Mouse (Mus musculus) liver, adult 2 months (tissue): ENCODE results near the gene Terb1.

Experiments used
- CTCF ChIP-seq: fragments of 200-500 bp; IDR thresholded peaks from 2 replicates; pipeline ENCODE4 v1.5.1; 2011; ENCODE audit warnings: low read depth, low read length, control low read depth
- POLR2A ChIP-seq: fragments of 200-500 bp; IDR thresholded peaks from 2 replicates; pipeline ENCODE4 v1.6.1; 2011; ENCODE audit warnings: low read length, control low read depth; ENCODE audit not compliant: insufficient read depth; ENCODE audit errors: extremely low read depth

DNA sequence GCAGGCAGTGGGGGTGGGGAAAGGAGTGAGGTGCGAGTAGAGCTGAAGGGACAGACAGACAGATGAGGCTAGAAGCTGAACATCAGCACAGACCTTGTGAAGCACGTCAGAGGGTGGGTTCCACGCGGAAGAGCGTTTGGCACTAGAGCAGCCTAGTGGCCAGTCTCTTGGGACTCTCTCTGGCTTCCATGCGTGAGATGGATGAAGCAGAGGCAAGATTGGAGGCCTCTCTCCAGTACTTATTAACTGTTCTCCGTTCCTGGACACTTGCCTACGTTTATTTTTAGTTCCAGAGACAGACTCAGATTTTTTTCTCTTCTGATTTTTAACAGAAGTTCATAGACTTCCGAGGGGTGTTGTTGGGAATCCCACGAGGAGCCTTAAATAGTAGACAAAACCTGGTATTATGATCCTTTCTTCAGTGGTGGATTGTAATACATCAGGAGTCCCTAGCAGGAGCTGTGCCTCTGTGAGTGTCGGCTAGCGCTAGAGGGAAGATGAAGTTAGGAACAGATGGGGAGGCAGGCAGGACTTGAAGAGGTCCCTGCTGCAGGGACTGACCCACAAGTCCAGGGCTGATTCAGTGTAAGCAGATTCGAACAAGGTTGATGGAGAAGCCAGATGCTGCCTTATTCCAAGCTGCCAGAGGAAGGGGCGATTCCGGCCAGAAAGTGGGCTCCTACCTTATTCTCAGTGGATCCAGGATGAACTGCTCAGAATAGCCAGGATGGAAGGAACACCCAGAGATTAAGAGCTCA is 104.1 kb downstream of the Terb1 start:
- TF ChIP-seq CTCF (no peak), POLR2A (no peak)
